Mouse (Mus musculus) brain, embryonic 14.5 days (tissue): ENCODE data around the gene Gm44790. TPM values are rescaled to one million over a fixed set of nuclear protein-coding genes. Genes with fewer than 3 reads are reported as not detected.
A peak's percentile ranks its signal among the peaks of the same experiment; 100 is the strongest.

Experiments
- DNase-seq: peaks from one replicate; pipeline ENCODE4 v3.0.0-alpha.2; 2011; ENCODE audit warnings: low read depth
- CTCF ChIP-seq: fragments of 200-500 bp; IDR thresholded peaks from 2 replicates; pipeline ENCODE4 v1.5.1; 2012; ENCODE audit warnings: inconsistent platforms, mild to moderate bottlenecking, moderate library complexity, borderline replicate concordance; ENCODE audit not compliant: insufficient read depth, insufficient read length; ENCODE audit errors: extremely low read depth
- POLR2A ChIP-seq: fragments of 200-500 bp; IDR thresholded peaks from 2 replicates; pipeline ENCODE4 v1.6.1; 2012; ENCODE audit warnings: mild to moderate bottlenecking, inconsistent platforms, borderline replicate concordance; ENCODE audit not compliant: poor library complexity, insufficient read depth, insufficient read length, severe bottlenecking; ENCODE audit errors: extremely low read depth
- polyA plus RNA-seq: library from polyadenylated mRNA; depleted of rRNA; stranded (reverse); fragments of >200 nt; gene quantifications from 2 replicates; pipeline ENCODE4 v1.2.3, GENCODE M21; 2012

The Gm44790 gene
- polyA plus RNA-seq, 1 experiment, result 1.9 TPM

GRCm38 (mm10) chr6:86396581-86397256, 29.7 kb upstream of the Gm44790 start, which contains the start of gene Pcyox1:
TSS of gene Pcyox1 (minus strand) at chr6:86397154.
- TF ChIP-seq POLR2A (peak; percentile 97), CTCF (no peak)
- peak; percentile 94 for DNase-seq

- TF ChIP-seq POLR2A, result no peak
- TF ChIP-seq CTCF, result no peak
- DNase-seq, result no peak
Measured at GRCm38 (mm10) chr6:86397257-86397980, 29.0 kb upstream of the Gm44790 start.

- no peak for DNase-seq
- TF ChIP-seq CTCF, result no peak
- TF ChIP-seq POLR2A, result no peak
Measured at GRCm38 (mm10) chr6:86398986-86399385, 27.5 kb upstream of the Gm44790 start.

GRCm38 (mm10) chr6:86399995-86400394, 26.5 kb upstream of the Gm44790 start:
- DNase-seq, result no peak
- TF ChIP-seq CTCF (no peak), POLR2A (no peak)

- no peak for TF ChIP-seq POLR2A
- TF ChIP-seq CTCF, result peak; percentile 70; the same call in 1 of the 2 replicates
- DNase-seq, result peak; percentile 84
Measured at GRCm38 (mm10) chr6:86400972-86401371, 25.5 kb upstream of the Gm44790 start.

GRCm38 (mm10) chr6:86402681-86403607, 23.5 kb upstream of the Gm44790 start:
- TF ChIP-seq CTCF (no peak), POLR2A (no peak)
- no peak for DNase-seq

GRCm38 (mm10) chr6:86403728-86404099, 22.7 kb upstream of the Gm44790 start:
- TF ChIP-seq POLR2A (no peak), CTCF (no peak)
- peak; percentile 93 for DNase-seq

- DNase-seq, result peak; percentile 99
- TF ChIP-seq POLR2A, result peak; percentile 69; the same call in 1 of the 2 replicates
- TF ChIP-seq CTCF, result no peak
Measured at GRCm38 (mm10) chr6:86404100-86404861, 22.2 kb upstream of the Gm44790 start, which contains the start of gene Tia1. TSS of gene Tia1 (plus strand) at chr6:86404219.

- DNase-seq, result peak; percentile 62
- TF ChIP-seq POLR2A (no peak), CTCF (no peak)
Measured at GRCm38 (mm10) chr6:86404996-86405395, 21.5 kb upstream of the Gm44790 start.

GRCm38 (mm10) chr6:86406306-86406705, 20.2 kb upstream of the Gm44790 start:
- DNase-seq, result peak; percentile 20
- TF ChIP-seq POLR2A, result no peak
- TF ChIP-seq CTCF, result no peak

GRCm38 (mm10) chr6:86418711-86419110, 7.7 kb upstream of the Gm44790 start:
- no peak for DNase-seq
- TF ChIP-seq CTCF (no peak), POLR2A (no peak)
